Mouse (Mus musculus): ENCODE results near the gene Klhl29.

- TF ChIP-seq CTCF (IDR thresholded peaks at IDR 0.05 in 2 of 3, conservative IDR thresholded peaks at IDR 0.05 in 1 of 3; ENCODE audit: control insufficient read depth in 1 of 3, insufficient read depth in 1 of 3, low read depth in 2 of 3, low read length in 3 of 3, poor library complexity in 1 of 3, severe bottlenecking in 1 of 3) (no peak), MXI1 (IDR thresholded peaks at IDR 0.05; ENCODE audit: low read depth, low read length) (no peak), ZMIZ1 (IDR thresholded peaks at IDR 0.05; ENCODE audit: low read depth, low read length) (no peak), GABPA (IDR thresholded peaks at IDR 0.05; ENCODE audit: low read depth, low read length) (no peak), EP300 (IDR thresholded peaks at IDR 0.05; ENCODE audit: low read depth in 1 of 2, low read length in 2 of 2) (no peak), USF1 (IDR thresholded peaks at IDR 0.05; ENCODE audit: low read depth, low read length) (no peak), TCF12 (IDR thresholded peaks at IDR 0.05; ENCODE audit: low read depth, low read length) (no peak), HCFC1 (IDR thresholded peaks at IDR 0.05; ENCODE audit: low read depth, low read length) (no peak), GATA1 (IDR thresholded peaks at IDR 0.05; ENCODE audit: low read depth, low read length) (no peak), MAZ (IDR thresholded peaks at IDR 0.05; ENCODE audit: low read depth, low read length) (no peak), JUND (IDR thresholded peaks at IDR 0.05; ENCODE audit: low read depth, low read length) (no peak), POLR2A (IDR thresholded peaks at IDR 0.05; ENCODE audit: control insufficient read depth in 1 of 2, insufficient read depth in 1 of 2, low read depth in 1 of 2, low read length in 2 of 2, poor library complexity in 1 of 2) (no peak)
These were observed 184.3 kb downstream of the Klhl29 start for GRCm38 (mm10) chr12:5191206-5191605.
